Mouse (Mus musculus): ENCODE results near the gene Znrf2.
A peak's percentile ranks its signal among the peaks of the same experiment; 100 is the strongest.

Gene Znrf2

DNA sequence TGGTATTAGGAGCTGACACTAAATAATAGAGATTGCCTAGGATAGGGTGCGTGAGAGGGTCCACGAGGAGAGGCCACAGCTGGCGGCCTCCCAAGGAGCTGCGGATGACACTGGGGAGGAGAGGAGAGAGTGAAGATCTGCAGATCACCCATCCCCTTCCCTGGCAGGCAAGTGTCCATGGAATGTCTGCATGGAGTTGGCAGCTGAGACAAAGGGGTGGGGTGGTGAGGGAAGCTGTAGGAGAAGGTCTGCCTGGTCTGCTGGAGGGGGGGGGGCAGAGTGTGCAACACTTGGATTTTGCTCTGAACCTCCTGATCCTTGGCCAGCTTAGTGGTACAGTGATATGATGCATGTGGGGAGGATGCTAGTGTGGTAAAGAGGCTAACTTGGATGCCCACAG is 98.3 kb downstream of the Znrf2 start:
- no peak for DNase-seq (ENCODE audit: low spot score in 2 of 2)

DNA sequence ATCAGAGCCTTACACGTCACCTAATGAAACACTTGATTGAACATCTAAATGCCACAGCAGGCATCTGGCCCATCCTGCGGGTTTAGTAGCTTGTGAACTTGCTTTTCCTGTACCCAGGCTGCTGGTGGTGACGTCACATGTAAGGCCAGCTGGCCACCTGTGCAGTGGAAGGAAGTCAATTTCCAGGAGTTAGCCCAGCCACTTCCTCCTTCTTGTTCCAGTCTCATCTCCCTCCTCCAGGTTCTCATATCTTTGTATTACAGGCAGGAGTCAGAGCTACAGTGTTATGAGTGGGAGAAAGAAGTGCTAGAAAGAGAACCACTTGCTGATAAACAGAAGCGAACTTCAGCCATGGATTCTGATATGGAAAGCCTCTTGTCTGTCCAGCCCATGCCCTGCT is 99.4 kb downstream of the Znrf2 start:
- DNase-seq (ENCODE audit: low spot score in 2 of 2): no peak

DNA sequence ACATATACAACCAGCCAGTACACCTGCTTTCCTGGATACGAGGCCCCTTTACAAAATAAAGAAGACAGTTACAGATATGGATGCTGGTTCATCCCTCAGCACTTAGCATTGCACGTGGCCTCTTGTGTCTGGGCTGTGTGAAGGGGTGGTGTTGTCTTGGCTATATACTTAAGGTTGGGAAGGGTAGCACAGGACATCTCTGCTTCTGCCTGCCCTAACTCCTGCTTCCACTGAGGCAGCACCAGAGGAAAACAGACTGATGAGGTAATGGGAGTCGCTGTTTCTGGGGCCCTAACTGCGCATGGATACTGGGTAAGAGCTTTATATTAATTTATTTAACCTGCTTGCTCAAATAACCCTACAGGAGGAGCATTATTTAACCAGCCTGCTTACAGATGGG is 100.2 kb downstream of the Znrf2 start:
- no peak for DNase-seq (ENCODE audit: low spot score in 2 of 2)

DNA sequence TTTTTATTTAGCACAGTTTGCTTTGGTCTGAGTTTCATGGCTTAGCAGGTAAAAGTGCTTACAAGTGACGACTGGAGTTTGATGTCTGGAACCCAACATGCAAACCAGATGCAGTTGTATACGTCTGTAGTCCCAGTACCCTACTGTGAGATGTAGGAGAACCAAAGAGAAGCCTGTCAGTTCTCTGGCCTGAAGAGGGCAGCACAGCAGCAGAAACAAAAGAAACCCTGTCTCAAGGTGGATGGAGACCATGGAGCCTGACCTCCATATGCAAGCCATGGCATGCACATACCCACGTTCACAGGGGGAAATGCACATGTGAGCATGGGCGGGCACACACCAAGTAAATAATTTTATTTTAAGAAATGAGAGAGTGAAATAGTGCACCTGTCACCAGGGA is 100.8 kb downstream of the Znrf2 start:
- peak in 1 of 2 experiments; percentile 56 for DNase-seq (ENCODE audit: low spot score in 2 of 2)

DNA sequence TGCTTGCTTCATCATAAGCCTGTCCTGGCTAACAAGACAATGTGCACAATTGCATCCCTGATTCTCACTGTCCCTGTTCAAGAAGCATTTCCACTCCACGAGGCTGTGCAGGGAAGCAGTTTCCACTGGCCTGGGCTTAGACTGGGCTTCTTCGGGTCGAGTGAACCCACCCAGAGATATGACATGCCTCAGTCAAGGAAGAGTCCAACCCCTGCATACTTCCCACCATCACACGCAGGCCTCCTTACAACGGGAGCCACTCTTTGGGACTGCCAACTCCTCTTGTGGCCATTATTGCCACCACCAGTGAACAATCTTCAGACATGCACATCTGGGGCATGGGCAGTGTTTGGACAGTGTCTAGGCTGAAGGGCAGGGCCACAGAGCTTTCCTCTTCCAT is 101.8 kb downstream of the Znrf2 start:
- no peak for DNase-seq (ENCODE audit: low spot score in 2 of 2)

DNA sequence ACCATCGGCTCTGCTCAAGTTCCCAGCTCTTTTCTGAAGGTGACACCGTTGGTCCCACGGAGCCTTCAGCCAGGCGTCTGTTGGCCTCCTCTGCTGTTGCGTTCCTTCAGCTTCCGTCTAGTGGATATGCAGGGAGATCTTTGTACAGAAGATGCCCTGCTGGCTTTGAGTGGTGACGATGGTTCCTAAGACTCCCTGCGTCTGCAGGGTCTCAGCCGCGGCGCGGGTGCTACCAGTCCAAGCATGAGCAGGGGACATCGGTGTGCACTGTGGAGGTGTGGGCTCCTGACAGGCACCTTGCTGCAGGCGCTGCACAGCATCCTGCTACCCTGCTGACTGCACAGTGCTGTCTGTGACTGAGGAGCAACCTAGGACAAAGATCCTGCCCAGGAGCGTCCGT is 107.8 kb downstream of the Znrf2 start:
- DNase-seq (ENCODE audit: low spot score in 2 of 2): no peak

DNA sequence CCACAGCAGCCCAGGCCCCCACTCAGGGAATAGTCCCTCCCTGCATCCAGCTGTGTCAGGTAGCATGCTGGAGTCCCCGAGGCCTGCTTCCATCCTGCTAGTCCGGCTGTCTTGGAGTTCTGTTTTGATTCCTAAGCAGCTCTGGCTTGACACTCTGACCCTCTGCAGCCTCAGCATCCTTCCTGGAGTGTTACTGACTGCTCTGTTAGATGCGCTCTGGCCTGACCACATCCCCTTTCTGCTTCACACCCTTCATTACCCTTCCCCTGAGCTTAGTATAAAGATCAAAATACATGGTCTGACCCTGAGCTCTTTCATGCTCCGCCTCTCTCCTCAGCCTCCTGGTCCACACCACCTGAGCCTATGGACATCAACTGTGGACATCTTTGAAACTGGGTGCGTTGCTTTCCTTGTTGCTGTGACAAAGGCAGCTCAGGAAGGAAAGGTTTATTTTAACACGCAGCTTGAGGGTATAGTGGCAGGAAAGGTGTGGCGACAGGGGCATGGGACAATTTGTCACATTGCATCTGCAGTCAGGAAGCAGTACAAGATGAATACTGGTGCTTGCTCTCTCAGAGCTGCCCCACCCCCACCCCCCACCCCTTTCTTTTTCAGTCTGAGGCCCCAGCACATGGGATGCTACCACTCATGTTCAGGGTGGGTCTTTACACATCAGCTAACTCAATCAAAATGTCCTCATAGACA is 109.2 kb downstream of the Znrf2 start:
- DNase-seq (ENCODE audit: low spot score in 2 of 2): no peak

DNA sequence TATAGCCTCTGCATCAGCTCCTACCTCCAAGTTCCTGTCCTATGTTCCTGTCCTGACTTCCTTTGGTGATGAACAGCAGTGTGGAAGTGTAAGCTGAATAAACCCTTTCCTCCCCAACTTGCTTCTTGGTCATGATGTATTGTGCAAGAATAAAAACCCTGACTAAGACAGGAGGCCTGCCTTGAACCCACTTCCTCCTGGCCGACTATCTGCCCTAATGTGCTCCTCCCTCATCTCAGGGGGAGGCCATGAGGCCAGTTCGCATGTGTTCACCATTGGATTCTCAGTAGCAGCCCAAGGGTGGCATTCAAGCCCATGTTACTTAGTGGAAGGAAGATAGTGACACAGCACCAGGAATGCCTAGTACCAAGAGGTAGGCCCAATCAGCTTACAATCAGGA is 110.2 kb downstream of the Znrf2 start:
- no peak for DNase-seq (ENCODE audit: low spot score in 2 of 2)

DNA sequence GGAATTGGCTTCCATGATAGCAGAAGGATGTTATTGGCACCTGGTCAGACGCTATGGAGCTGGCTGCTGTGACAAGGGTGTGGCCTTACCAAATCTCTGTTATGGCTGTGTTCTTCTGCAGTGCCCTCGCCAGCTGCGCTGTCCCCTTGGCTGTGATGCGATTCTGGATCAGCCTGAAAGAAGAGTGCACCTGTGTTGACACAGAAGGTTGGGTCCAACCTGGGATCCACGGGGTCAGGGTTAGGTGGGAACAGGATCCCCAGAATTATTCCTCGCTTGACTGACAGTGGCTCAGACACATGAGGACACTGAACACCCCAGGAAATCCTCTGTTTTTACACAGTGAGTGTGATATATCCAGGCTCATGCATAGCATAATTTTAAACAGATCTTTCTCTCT is 111.2 kb downstream of the Znrf2 start:
- DNase-seq (ENCODE audit: low spot score in 2 of 2): no peak

DNA sequence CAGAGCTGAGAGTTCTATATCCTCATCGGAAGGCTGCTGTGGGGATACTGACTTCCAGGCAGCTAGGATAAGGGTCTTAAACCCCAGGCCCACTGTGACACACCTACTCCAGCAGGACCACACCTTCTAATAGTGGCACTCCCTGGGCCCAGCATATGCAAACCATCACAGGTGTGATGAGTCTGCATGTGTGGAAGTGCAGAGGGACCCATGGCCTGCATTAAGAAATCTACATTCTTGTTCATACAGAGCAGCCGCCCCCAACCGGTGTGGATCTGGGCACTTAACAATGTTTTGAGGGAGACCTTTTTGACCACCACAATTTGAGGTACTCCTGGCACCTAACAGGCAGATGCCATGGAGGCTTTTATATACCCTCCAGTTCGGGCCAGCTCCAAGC is 114.9 kb downstream of the Znrf2 start:
- no peak for DNase-seq (ENCODE audit: low spot score in 2 of 2)

DNA sequence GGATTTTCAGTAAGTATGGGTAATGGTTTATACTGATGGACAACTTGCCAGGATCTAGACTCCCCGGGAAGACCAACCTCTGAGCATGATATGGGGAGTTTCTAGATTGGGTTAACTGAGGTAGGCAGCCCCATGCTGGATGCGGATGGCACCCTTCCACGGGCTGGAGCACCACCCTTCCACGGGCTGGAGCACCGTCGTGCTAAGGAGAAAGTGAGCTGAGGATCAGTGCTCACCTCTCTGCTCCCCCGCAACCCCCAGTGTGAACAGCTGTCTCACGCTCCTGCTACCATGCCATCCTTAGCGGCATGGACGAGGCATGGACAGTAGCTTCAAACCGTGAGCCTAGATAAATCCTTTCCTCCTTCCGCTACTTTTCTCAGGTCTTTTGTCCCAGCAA is 115.8 kb downstream of the Znrf2 start:
- no peak for DNase-seq (ENCODE audit: low spot score in 2 of 2)

DNA sequence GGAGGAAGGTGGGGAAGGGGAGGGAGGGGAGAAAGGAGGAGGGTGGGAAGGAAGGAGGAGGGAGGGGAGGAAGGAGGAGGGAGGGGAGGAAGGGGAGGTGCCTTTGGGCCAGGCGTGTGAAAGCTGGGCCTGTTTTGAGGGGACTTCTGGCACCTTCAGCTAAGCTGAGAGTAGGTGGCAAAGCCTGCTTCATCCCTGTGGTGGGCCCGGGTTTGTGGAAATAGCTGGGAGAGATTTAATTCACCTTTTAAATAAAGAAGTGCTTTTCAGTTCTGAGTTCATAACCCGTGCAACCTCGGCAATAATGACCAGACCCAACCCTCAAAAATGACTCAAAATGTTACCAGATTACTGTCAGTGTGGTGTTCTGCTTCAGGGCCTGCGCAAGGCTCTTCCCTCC is 116.5 kb downstream of the Znrf2 start:
- DNase-seq (ENCODE audit: low spot score in 2 of 2): no peak

DNA sequence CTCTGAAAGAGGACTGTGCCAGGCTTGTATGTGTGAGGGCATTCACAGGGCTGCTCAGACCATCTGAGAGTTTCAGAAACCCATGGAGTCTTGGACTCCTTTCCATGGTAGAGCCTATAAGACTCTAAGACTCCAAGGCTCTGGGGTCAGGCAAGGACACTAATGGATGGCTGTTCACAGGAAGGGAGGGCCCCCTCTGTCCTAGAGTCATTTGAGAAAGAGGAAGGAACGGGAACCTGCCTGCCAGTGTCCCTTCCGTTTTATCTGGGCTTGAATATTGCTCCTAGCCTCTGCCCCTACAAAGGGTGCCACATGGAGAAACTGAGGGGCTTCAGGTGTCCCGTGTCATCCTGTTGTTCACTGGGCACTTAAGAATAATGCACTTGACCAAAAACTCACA is 117.2 kb downstream of the Znrf2 start:
- DNase-seq (ENCODE audit: low spot score in 2 of 2): no peak

DNA sequence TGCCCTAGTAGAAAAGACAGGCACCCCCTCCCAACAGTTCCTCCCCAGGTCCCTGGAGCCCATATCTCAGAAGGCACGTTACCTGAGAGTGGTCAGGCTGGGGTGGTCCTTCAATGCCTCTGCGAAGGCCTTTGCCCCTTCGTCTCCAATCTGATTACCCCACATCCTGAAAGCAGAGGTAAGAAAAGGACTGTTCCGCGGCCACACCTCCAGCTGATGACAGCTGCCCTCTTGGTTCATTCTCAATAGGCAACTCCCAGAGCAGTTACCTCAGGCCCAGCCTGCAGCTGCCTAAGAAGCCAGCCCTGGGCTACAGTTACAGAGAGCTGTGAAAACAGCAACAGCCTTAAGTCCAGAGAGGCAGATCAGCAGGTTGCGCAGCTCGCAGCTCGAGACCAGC is 117.6 kb downstream of the Znrf2 start:
- DNase-seq (ENCODE audit: low spot score in 2 of 2): no peak

DNA sequence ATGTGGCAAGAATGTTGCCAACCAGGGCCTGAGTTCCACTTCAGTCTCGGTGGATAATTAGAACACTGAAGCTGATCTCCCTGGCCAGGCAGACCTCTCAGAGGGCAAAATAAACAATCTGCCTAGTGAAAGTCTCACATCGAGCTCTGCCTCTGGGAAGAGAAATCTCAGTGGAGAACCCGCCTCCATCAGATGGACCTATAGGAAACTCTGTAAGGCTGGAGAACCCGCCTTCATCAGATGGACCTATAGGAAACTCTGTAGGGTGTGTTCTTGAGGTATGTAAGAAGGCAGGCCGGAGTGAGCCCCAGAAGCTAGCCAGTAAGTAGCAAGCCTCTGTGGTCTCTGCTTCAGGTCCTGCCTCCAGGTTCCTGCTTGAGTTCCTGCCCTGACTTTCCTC is 118.2 kb downstream of the Znrf2 start:
- no peak for DNase-seq (ENCODE audit: low spot score in 2 of 2)

DNA sequence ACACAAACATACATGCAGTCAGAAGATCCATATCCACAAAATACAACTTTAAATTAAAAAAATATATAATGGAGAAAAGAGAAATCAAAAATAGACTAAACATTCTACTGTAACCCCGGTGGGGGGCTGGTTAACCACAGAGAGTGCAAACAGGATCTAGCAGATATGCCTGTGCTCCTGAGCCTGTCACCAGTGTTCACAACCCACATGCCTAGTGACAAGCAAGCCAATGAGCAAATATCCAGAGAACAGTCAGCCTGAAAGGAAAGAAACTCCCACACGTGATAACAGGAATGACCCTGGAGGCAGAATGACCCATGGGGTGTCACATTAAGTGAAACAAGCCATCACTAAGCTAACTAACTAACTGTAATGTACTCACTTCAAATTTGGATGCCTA is 119.8 kb downstream of the Znrf2 start:
- no peak for DNase-seq (ENCODE audit: low spot score in 2 of 2)

DNA sequence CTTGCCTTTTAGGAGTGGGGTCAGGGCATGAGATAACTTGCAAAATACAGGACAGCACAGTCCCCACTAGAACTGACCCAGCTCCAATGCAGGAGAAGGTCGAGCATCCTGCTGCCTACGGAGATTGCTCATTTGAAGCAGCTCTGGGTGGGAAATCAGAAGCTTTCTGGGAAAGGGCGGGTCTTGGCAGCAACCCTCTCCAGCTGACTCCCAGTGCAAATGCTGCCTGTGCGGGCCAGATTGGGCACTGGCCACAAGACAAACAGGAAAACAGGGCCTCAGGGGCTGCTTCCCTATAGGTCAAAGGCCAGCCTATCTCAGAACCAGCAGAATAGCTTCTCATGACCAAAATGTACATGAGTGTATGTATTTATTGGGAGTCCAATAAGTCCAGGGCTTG is 122.9 kb downstream of the Znrf2 start:
- DNase-seq (ENCODE audit: low spot score in 2 of 2): no peak

DNA sequence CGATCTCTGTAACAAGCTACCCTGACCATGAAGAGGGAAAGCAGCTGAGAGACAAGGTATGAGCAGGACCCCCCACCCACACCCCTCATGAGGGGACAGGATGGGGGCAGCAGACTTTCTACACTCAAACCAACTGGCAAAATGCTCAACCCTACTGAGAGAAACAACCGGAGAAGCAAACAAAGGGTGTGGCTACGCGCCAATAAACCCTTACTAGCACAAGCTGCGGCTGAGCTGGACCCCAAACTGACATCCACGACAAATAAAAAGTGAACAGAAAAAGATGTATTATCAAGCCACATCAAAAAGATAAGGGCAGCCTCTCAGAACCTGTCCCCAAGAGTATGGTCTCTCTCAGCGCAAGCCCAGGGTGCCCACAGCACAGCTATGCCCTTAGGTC is 123.4 kb downstream of the Znrf2 start:
- no peak for DNase-seq (ENCODE audit: low spot score in 2 of 2)

DNA sequence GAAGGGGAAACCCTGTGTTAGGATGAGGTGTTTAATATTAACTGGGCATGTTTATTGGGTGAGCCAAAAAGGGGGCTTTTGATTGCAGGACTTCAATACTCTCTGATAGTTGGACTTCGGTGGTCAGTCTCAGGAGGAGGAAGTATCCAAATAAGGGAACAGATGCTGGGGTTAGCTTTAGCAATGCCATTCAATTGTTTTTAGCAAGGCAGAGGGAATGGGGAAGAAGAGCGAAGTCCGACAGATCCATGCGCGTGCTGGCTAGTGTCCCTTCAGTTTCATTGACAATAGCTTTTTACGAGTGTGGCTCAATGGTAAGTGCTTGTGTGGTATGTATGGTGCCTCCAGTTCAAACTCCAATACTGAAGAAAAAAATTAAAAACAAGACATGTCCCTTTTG is 124.4 kb downstream of the Znrf2 start:
- DNase-seq (ENCODE audit: low spot score in 2 of 2): no peak
